Mouse (Mus musculus) splenic B cell, adult 2 months (primary cell): ENCODE measurements around the gene Hbq1b.
"Not testable (repeated sequence)": the region's sequence is repeated elsewhere in the genome, so short reads cannot be mapped to it uniquely, and the experiment has no call there.

ENCODE experiments used
- DNase-seq: peaks from one replicate; pipeline ENCODE4 v3.0.0-alpha.2; 2011; ENCODE audit warnings: low read depth, low spot score
- H3K27me3 ChIP-seq: 2 replicates; pipeline ENCODE4 v1.6.1; 2012; ENCODE audit warnings: mild to moderate bottlenecking, low read length, moderate library complexity, mixed read lengths; ENCODE audit not compliant: control insufficient read depth, poor library complexity, insufficient read depth, severe bottlenecking
- H3K36me3 ChIP-seq: 2 replicates; pipeline ENCODE4 v1.6.1; 2012; ENCODE audit warnings: mild to moderate bottlenecking, low read length, moderate library complexity, mixed read lengths; ENCODE audit not compliant: control insufficient read depth, poor library complexity, insufficient read depth, severe bottlenecking

Gene Hbq1b

DNA sequence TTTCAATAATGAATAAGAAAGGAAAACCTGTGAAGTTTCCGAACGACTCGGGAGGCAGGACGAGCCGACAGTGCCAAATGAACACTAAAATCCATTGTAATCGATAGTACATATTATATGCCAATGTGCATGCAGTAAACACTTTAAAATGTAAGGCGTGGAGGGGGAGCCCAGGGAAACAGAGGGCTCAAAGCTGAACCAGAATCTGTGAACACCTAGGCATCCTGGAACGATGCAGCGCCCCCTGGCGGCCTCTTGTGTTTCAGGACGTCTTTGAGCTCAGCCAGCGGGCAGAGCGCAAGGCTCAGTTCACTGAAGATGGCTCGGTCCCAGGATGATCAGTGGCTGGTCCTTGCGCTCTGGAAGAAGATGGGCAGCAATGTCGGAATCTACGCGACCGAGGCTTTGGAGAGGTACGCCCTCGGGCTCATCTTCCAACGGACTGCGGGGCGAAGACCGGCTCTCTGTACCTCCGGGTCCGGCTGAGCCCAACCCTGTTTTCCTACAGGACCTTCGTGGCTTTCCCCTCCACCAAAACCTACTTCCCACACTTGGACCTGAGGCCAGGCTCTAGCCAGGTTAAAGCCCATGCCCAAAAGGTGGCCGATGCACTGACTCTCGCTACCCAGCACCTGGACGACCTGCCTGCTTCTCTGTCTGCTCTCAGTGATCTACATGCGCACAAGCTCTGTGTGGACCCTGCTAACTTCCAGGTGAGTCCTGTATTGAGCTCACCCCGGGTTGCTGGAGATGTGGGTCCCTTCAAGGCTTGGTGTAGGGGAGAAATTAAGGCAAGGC, at the start of gene Hbq1b:
TSS of gene Hbq1b (plus strand) at position 271 of the 798 bp plus-strand sequence.
- DNase-seq = peak; percentile 55
- H3K36me3 ChIP-seq, H3K27me3 ChIP-seq: not testable (repeated sequence)

DNA sequence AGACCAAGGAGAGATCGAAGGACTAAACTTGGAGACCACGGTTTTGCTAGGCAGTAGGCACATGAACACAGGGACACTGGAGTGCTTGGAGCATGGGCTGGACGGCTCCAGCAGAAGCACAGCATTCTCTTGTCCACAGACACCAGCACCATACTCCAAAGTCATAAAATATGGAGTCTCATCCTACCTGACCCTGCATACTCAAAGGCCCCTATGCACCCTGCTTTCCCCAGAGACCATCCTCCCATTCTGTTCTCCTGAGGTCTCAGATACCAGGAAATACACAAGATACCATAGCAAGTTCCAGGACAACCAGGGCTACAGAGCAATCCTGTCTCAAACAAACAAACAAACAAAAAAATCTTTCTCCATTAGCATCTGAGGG, 49.4 kb upstream of the Hbq1b start:
- Histone ChIP-seq H3K36me3 (peaks cover 8% of the 10 kb centered on the region; the same call in 1 of the 2 replicates), H3K27me3 (no peaks in the 10 kb centered on the region)
- DNase-seq = no peak

DNA sequence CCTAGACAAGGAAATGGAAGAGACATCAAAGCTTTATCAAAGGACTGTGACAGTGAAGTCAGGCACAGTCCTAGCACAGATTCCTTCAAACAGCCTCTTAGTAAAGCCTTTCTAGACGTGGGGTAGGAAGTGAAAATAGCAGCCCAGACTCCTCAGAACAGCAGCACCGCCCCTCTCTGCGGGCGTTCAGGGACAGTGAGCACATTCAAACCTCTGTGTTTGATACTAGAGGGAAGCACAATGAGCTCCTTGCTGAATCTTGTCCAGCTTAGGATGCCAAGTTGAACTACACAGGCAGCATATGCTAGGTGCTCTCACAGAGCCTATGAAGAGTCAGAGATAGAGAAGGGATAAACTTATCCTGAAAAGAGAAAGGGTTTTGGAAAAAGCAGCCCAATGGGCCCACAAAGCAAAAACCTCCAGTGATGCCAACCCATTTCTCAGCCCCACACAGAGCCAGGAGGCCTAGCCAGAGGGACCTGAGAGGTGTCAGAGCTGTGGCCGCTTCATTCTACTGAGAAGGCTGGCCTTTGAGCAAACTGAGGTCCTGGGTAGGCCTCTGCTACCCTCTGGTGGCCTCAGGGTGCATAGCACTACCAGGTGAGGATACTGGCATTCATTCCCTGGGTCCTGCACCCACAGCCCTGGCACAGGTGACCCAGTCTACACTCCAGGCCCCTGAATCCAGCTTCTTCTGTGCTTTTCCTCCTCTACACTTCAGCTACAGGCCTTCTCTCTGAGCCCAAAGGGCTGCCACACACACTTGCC, 48.5 kb upstream of the Hbq1b start:
- peak; percentile 88 for DNase-seq
- H3K36me3 ChIP-seq = peaks cover 8% of the 10 kb centered on the region; the same call in 1 of the 2 replicates

DNA sequence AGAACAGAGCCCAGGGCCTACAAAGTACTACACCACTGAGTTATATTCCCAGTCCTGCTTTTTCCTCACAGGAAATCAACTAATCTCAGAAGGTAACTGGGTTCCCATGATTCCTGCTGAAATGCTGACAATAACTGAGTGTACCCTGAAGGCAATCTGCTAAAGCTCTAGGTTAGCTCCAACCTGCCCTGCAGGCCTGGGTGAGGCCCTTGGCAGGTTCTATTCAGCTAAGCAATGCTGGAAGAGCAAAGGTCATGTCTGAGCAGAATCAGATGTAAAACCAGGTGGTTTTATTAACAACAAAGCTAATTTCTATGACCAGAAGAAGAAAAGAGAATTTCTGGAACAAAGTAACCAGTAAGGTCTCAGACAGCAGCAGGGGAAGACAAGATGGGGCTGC, 45.4 kb upstream of the Hbq1b start:
- 0 out of 2 replicates have a peak, but pooled peaks cover 6% of the 10 kb centered on the region for H3K36me3 ChIP-seq
- no peak for DNase-seq
- no peaks in the 10 kb centered on the region for H3K27me3 ChIP-seq

More for the DNA sequence above, 48.5 kb upstream of the Hbq1b start:
- H3K27me3 ChIP-seq = no peaks in the 10 kb centered on the region

DNA sequence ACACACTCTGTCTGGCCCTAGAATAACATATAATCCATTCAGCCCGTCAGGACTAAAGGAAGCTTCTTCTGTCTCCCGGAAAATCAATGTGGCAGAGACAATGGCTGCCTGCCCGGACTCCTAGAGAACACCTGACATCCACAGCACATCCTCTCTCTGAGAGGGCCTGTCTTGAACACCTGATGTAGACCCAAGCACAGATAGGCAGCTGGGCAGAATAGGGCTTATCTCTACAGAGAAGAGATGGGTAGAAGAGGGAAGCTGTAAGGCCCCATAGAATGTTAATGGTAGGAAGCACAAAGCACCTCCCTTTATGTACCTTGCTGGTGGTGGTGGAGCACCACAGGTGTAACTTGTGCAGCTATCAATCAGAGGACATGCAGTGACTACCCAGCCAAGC, 44.6 kb upstream of the Hbq1b start:
- H3K27me3 ChIP-seq = no peaks in the 10 kb centered on the region
- peaks cover 6% of the 10 kb centered on the region; the same call in 1 of the 2 replicates for H3K36me3 ChIP-seq
- no peak for DNase-seq

DNA sequence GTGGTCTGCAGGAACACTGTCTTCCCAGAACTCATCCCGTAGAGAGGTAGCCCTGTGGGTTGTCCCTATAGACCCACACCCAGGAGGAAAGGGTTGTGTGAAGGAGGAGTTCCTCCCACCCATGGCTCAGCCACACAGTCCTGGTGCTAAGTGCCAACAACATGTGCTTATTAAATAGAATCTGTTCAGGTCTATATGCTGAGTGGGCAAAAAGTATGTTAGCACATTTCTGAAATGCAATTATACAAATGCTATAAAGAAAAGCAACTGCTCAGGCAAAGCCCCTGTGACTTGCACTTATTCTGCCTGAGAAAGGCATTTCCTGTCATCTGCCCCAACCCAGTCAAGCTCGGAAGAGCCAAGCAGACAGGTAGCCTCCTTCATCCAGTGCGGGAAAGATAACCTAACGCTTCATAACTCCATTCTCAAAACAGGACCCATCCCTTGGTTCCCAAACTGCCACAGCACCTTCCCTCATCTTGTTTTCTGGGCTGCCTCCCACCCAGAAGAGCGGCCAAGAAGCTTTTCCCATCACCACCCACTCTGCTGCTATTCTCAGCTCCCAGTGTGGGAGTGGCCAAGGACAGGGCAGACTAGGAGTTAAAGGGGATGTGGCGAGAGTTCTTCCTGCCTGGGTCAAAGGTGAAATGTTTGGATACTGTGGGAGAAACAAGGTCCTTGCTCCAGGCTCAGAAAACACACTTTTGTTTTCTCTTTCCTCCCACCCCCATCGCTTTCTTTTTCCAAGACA, 43.4 kb upstream of the Hbq1b start:
- Histone ChIP-seq H3K36me3 (peaks cover 6% of the 10 kb centered on the region; the same call in 1 of the 2 replicates), H3K27me3 (no peaks in the 10 kb centered on the region)
- DNase-seq = no peak

DNA sequence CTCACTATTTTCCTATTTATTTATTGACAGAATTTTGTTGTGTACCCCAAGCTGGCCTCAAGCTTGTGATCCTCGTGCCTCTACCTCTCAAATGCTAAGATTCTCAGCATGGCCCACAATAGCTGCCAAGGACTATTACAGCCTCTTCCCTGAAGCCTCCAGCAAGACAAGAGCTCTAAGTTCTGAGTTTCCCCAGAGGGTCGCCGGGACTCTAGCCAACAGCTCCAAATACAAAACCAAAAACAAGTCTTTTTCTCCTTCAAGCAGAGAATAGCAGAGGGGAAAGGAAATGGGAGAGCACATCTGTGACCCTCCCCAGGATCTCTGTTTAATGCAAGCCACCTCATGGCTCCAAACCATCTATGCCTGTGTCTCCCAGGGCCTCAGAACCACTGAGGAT, 42.7 kb upstream of the Hbq1b start:
- DNase-seq = no peak
- H3K36me3 ChIP-seq = peaks cover 6% of the 10 kb centered on the region; the same call in 1 of the 2 replicates
- no peaks in the 10 kb centered on the region for H3K27me3 ChIP-seq

DNA sequence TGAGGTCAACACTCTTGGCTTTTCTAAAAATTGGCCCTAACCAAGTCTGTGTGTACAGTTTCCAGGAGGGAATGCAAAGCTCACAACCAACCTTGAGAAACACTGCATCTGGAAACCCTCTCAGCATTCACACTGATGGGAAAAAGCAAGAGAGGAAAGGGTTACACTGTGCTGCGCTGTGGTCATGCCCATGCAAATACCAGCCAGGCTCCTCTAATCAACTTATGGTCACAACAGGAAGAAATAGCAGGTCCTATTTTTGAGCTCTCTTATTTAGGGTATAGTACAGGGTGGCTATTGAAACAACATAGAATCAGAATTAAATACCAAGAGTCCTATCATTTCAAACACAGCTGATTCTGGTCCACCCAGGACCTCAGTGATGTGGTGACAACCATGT, 42.1 kb upstream of the Hbq1b start:
- DNase-seq = no peak
- Histone ChIP-seq H3K36me3 (peaks cover 6% of the 10 kb centered on the region; the same call in 1 of the 2 replicates), H3K27me3 (no peaks in the 10 kb centered on the region)

DNA sequence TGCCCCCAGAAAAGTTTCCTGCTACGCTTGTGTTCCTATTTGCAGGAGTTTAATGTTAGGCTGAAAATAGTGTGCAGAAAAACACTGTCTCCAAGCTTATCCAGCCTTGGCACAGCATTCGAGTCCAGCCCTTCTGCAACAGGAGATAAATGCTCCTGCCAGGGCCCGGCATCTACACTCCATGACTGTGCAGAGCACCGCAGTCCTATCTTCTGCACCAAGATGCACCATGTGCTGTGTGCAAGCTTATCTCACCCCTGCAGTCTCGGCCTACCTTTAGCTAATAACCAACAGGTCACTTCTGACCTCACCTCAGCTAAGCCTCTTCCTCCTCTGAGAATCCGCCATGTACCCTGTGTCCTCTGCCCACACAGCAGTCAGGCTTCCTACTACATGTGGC, 41.2 kb upstream of the Hbq1b start:
- no peak for DNase-seq
- Histone ChIP-seq H3K27me3 (no peaks in the 10 kb centered on the region), H3K36me3 (peaks cover 6% of the 10 kb centered on the region; the same call in 1 of the 2 replicates)

DNA sequence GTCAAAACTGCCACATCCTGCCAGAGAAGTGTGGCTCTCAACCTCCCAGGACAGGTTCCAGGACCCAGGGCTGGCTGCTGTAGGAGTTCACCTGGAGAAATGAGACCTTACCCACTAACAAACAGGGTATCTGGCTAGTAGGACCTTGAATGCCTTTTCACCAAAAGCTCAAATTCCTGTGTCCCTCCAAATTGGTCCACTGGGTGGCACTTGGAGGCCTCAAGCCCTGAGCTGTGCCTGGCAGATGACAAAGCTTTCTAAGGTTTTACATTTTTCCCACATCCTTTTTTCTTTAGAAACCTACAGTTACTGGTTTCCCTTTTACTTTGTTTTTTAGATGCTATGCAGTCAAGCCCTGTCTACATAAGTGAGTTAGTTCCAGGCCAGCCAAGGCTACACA, 39.7 kb upstream of the Hbq1b start:
- no peak for DNase-seq
- H3K27me3 ChIP-seq = no peaks in the 10 kb centered on the region
- peaks cover 4% of the 10 kb centered on the region; the same call in 1 of the 2 replicates for H3K36me3 ChIP-seq

DNA sequence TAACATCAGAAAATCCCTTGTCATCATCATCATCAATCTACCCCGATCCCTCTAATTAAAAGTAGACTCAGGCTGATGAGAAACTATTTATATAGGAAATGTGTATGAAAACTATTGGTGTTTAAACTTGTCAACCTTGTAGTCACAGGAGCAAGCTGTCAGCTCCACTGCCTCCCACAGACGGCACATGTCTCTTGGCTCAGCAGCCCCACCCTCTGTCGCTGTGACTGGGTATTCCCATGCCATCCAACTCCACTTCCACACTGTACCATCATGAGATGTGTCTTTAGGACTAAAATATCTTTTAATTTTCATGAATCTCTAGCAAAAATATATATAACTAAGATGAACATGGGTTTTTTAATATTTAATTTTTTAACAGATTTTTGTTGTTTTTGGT, 38.4 kb upstream of the Hbq1b start:
- no peak for DNase-seq
- Histone ChIP-seq H3K27me3 (no peaks in the 10 kb centered on the region), H3K36me3 (peaks cover 4% of the 10 kb centered on the region)

DNA sequence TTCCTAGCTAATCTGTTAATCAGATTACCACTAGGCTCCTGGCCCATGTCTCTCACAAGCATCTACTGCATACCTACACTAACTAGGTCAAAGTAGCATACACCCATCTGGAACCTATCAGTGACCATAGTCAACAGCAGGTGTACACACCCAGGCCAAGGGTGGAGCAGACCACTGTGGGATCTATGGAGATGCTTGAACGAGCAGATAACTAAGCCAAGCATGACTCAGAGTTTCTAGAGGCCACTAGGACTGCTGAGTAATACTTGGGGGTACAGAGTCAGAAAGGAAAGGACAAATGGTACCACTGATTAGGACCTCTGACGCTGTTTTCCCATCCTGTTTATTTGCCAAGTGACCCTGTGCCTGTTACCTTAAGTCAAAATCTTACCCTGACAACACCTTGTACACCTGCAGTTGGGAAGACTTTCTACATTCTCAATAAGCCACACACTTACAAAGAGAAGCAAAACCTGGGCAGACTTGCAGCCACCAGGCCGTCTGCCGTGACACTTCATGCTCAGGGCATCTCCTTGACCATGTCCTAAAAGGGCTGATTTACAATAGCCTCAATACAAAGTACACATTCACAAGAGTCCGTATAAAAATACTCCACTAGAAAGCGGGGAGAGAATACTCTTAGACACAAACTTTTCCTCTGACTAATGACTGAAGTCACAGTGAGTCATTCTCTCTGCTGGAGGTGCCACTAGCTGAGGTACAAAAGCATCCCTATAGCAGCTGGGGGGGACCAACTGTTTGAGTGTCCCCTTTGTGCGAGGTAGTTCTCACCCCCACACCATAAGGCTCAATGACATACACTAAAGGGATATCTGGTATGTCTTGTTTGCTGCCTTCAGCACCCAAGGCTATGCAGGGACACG, 35.6 kb upstream of the Hbq1b start:
- H3K27me3 ChIP-seq = no peaks in the 10 kb centered on the region
- DNase-seq = no peak
- no peaks in the 10 kb centered on the region; the same call in none of the 2 replicates for H3K36me3 ChIP-seq

DNA sequence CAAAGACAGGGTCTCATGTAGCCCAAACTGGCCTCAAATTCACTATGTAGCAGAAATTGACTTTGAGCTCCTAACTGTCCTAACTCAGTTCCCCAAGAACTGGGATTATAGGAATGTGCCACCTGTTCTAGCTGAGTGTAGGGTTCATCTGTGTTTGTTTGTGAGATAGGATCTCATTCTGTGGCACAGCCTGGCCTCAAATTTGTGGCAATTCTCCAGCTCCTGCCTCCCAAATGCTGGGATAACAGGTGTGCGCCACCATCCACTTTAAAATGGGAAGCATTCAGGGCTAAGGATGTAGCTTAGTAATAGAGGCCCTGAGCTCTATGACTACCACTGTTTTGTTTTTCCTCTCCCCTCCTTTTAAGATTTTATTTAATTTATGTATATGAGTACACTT, 33.6 kb upstream of the Hbq1b start:
- Histone ChIP-seq H3K27me3 (no peaks in the 10 kb centered on the region), H3K36me3 (no peaks in the 10 kb centered on the region; the same call in none of the 2 replicates)
- DNase-seq = no peak

DNA sequence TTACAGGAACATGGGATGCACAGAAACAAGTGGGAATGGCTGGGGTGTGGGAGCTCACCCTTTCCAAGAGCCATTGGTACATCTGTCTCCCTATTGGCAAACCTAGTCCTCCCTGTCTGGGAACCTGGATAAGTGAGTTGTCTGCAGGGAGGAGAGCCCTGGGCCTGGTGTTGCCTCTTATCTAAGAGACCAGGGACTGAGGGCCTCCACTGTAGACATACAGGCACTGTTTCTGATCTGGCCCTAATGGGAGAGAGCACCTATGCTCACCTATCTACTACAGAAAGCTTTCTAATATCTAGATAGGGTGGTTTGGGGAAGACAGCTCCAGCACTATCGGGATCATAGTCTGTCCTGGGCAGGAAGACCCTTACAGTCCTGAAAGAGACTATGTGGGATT, 30.6 kb upstream of the Hbq1b start:
- Histone ChIP-seq H3K36me3 (peaks cover 4% of the 10 kb centered on the region), H3K27me3 (no peaks in the 10 kb centered on the region)
- no peak for DNase-seq
